Mouse (Mus musculus) midbrain, embryonic 13.5 days (tissue): ENCODE measurements around the gene Aurkc. TPM values are rescaled to one million over a fixed set of nuclear protein-coding genes. Genes with fewer than 3 reads are reported as not detected.
"Not testable (repeated sequence)": the region's sequence is repeated elsewhere in the genome, so short reads cannot be mapped to it uniquely, and the experiment has no call there.

Experiments
- ATAC-seq: fragments of 200-750 bp; cut with Nextera tagmentation; 2 replicates; pipeline ENCODE4 v1.8.0; 2017; ENCODE audit warnings: mild to moderate bottlenecking, moderate TSS enrichment, moderate library complexity
- H3K27ac ChIP-seq: fragments of 300-500 bp; sonication (generic); 2 replicates; pipeline ENCODE4 v1.5.1; 2015; ENCODE audit warnings: inconsistent platforms, mild to moderate bottlenecking, moderate library complexity
- H3K27me3 ChIP-seq: fragments of 300-500 bp; sonication (generic); 2 replicates; pipeline ENCODE4 v1.6.1; 2015; ENCODE audit warnings: mild to moderate bottlenecking, inconsistent platforms
- H3K36me3 ChIP-seq: fragments of 300-500 bp; sonication (generic); 2 replicates; pipeline ENCODE4 v1.6.1; 2015; ENCODE audit warnings: mild to moderate bottlenecking, inconsistent platforms
- H3K4me1 ChIP-seq: fragments of 300-500 bp; sonication (generic); replicated peaks from 2 replicates; pipeline ENCODE4 v1.6.1; 2015; ENCODE audit warnings: inconsistent platforms
- H3K4me2 ChIP-seq: fragments of 300-500 bp; sonication (generic); replicated peaks from 2 replicates; pipeline ENCODE4 v1.6.1; 2015; ENCODE audit warnings: moderate library complexity, mild to moderate bottlenecking, inconsistent platforms
- H3K4me3 ChIP-seq: fragments of 300-500 bp; sonication (generic); replicated peaks from 2 replicates; pipeline ENCODE4 v1.5.1; 2015; ENCODE audit warnings: mild to moderate bottlenecking, inconsistent platforms
- H3K9ac ChIP-seq: fragments of 300-500 bp; sonication (generic); replicated peaks from 2 replicates; pipeline ENCODE4 v1.6.1; 2015; ENCODE audit warnings: mild to moderate bottlenecking, inconsistent platforms
- H3K9me3 ChIP-seq: fragments of 300-500 bp; sonication (generic); 2 replicates; pipeline ENCODE4 v1.6.1; 2016; ENCODE audit warnings: mild to moderate bottlenecking, inconsistent platforms
- WGBS: fragments of 180-500 bp; shearing (Covaris S2); methylation state at CpG from one replicate; pipeline ENCODE4 v1.1.7; 2015; 5-methylcytosine and 5-hydroxymethylcytosine counted together
- polyA plus RNA-seq: library from polyadenylated mRNA; unstranded; fragments of >200 nt; fragmentation: Nextera tagmentation; extraction: Ambion mirVana; gene quantifications from 2 replicates; pipeline ENCODE4 v1.2.1, GENCODE M21; 2015

Aurkc gene
- polyA plus RNA-seq, result not detected in 2 replicates

DNA sequence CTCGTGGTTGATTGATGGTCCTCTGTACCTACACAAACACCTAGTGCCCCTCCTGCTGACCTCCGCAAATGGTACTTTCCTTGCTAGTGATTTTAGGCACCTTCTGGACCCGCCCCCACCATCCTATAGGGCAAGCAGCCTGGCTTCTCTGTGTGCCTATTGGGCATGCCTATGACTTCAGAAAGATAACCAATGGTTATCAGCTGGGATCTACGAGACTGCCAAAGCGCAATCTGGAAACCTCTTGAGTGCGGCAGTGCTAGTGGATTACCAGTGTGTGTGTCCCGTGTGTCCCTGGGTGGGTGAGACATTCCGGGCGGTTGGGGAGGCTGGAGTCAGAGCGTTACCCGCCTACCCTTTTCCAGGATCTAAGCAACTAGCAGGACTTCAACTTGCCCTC, at the start of gene Aurkc:
Aurkc (plus strand) TSS at position 50 of the 400 bp plus-strand sequence.
- H3K9ac ChIP-seq, H3K27me3 ChIP-seq, H3K36me3 ChIP-seq, H3K9me3 ChIP-seq, ATAC-seq, H3K4me3 ChIP-seq, H3K4me1 ChIP-seq, H3K4me2 ChIP-seq, H3K27ac ChIP-seq: not testable (repeated sequence)
- 88% methylated on average over 11 of the region's 11 CpGs for WGBS

DNA sequence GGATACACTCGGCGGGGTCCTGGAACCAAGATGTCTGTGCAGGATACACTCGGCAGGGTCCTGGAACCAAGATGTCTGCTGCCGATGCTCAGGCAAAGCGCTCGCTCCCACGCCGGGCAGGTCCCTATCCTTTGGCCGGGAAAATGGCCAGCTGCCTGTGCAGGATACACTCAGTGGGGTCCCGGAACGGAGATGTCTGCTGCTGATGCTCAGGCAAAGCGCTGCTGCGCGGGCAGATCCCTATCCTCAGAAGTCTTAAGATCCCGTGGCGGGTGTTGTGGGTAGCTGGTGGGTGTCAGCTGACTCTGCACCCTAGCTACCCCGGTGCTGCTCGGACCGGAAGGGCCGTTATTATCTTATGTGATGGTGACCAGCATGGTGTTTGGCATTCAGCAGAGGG, 47.0 kb upstream of the Aurkc start:
- ATAC-seq, H3K9ac ChIP-seq, H3K4me2 ChIP-seq, H3K9me3 ChIP-seq, H3K4me3 ChIP-seq, H3K27ac ChIP-seq, H3K27me3 ChIP-seq, H3K36me3 ChIP-seq, H3K4me1 ChIP-seq: not testable (repeated sequence)
- 94% methylated on average over 20 of the region's 20 CpGs for WGBS

DNA sequence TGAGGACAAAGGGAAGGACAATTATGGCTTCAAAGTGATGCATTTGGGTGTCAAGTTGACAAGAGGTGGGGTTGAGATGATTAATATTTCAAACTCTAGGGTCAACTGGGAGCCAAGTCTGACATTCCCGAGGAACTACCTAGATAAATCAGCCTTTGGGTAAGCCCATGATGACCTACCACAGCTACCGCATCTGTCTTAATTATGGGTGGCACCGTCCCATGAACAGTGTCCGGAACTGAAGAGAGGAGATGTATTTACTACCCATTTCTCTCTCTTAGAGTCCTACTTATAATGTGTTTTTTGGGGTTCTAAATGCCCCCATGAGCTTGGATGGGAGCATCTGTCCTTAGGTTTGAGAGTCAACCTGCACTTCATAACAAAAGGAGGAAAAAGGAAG, 38.5 kb upstream of the Aurkc start:
- H3K9ac ChIP-seq, result no peak overlapping the region
- no peaks in the 10 kb centered on the region for H3K9me3 ChIP-seq
- no peaks in the 10 kb centered on the region for H3K27me3 ChIP-seq
- H3K4me3 ChIP-seq, result no peak overlapping the region
- H3K4me2 ChIP-seq, result no peak overlapping the region
- H3K27ac ChIP-seq, result no peak overlapping the region
- WGBS, result 96% methylated on average over 4 of the region's 4 CpGs
- ATAC-seq, result no peak
- no peaks in the 10 kb centered on the region for H3K4me1 ChIP-seq
- H3K36me3 ChIP-seq, result 0 out of 2 replicates have a peak, but pooled peaks cover 4% of the 10 kb centered on the region

GRCm38 (mm10) chr7:6958574-6958973, 36.5 kb upstream of the Aurkc start:
- Histone ChIP-seq H3K9me3 (no peaks in the 10 kb centered on the region), H3K4me2 (no peak overlapping the region), H3K4me3 (no peak overlapping the region), H3K27ac (no peak overlapping the region), H3K4me1 (no peaks in the 10 kb centered on the region), H3K36me3 (0 out of 2 replicates have a peak, but pooled peaks cover 4% of the 10 kb centered on the region), H3K27me3 (no peaks in the 10 kb centered on the region), H3K9ac (no peak overlapping the region)
- ATAC-seq, result no peak
- 93% methylated on average over 1 of the region's 1 CpGs for WGBS

DNA sequence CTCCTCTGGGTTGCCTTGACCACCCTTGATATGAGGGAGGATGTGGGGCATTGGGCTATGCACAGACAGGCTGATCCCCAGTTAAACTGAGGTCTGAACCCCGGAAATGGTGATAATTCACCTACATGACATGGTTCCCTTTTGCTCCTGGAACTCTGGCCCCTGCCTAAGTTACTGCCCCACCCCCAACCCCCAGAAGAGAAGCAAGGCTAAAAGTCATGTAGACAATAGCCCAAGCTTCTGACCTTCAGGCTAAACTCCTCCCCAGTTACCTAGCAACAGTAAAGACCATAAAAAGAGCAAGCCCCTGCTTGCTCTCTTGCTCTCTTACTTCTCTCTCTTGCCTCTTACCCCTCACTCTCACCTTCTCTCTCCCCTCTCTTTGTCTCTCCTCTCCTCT, 21.5 kb upstream of the Aurkc start:
- Histone ChIP-seq H3K9ac (no peak overlapping the region), H3K9me3 (0 out of 2 replicates have a peak, but pooled peaks cover 5% of the 10 kb centered on the region), H3K36me3 (no peaks in the 10 kb centered on the region), H3K4me1 (no peaks in the 10 kb centered on the region), H3K4me3 (no peak overlapping the region), H3K27ac (no peak overlapping the region), H3K4me2 (no peak overlapping the region), H3K27me3 (no peaks in the 10 kb centered on the region)
- ATAC-seq, result no peak
- 73% methylated on average over 1 of the region's 1 CpGs for WGBS

- H3K9me3 ChIP-seq, result 0 out of 2 replicates have a peak, but pooled peaks cover 5% of the 10 kb centered on the region
- H3K4me2 ChIP-seq, result no peak overlapping the region
- H3K4me1 ChIP-seq, result no peaks in the 10 kb centered on the region
- no peak overlapping the region for H3K27ac ChIP-seq
- H3K27me3 ChIP-seq, result no peaks in the 10 kb centered on the region
- no peaks in the 10 kb centered on the region for H3K36me3 ChIP-seq
- H3K4me3 ChIP-seq, result no peak overlapping the region
- no peak for ATAC-seq
- no peak overlapping the region for H3K9ac ChIP-seq
- 91% methylated on average over 19 of the region's 19 CpGs for WGBS
Measured at GRCm38 (mm10) chr7:6976890-6977289, 18.2 kb upstream of the Aurkc start.

DNA sequence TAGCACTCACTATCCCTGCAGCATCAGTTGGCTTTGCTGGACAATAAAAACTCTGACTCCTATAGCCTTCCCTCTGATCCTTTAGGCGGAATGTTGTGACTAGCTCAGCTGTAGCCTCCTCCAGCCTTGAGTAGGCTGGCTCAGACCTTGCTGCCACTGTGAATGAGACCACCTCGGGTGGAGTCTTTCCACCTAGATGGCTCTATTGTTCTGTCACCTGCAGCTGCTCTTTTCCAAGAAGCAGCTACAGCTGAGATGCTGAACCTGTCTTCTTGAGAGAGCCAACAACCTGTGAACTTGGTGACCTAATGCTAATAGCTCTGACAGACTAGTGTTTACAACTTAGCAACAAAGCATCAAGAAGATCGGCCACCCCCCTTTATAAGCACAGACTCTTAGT, 3.8 kb downstream of the Aurkc start:
- not testable (repeated sequence) for H3K4me2 ChIP-seq, ATAC-seq, H3K27ac ChIP-seq, H3K36me3 ChIP-seq, H3K4me3 ChIP-seq, H3K9me3 ChIP-seq, H3K4me1 ChIP-seq, H3K27me3 ChIP-seq, H3K9ac ChIP-seq
- 63% methylated on average over 3 of the region's 3 CpGs for WGBS

GRCm38 (mm10) chr7:7005441-7005840, 10.3 kb downstream of the Aurkc start:
- not testable (repeated sequence) for H3K36me3 ChIP-seq, ATAC-seq, H3K27ac ChIP-seq, H3K9ac ChIP-seq, H3K27me3 ChIP-seq, H3K9me3 ChIP-seq, H3K4me1 ChIP-seq, H3K4me3 ChIP-seq, H3K4me2 ChIP-seq
- WGBS, result 81% methylated on average over 5 of the region's 5 CpGs

GRCm38 (mm10) chr7:7027445-7027844, 32.3 kb downstream of the Aurkc start:
- H3K9ac ChIP-seq, result no peak overlapping the region
- no peaks in the 10 kb centered on the region for H3K27me3 ChIP-seq
- H3K9me3 ChIP-seq, result peaks cover 17% of the 10 kb centered on the region; the same call in 1 of the 2 replicates
- no peaks in the 10 kb centered on the region for H3K4me1 ChIP-seq
- H3K4me2 ChIP-seq, result no peak overlapping the region
- no peak overlapping the region for H3K4me3 ChIP-seq
- no peak for ATAC-seq
- H3K36me3 ChIP-seq, result no peaks in the 10 kb centered on the region
- no peak overlapping the region for H3K27ac ChIP-seq

DNA sequence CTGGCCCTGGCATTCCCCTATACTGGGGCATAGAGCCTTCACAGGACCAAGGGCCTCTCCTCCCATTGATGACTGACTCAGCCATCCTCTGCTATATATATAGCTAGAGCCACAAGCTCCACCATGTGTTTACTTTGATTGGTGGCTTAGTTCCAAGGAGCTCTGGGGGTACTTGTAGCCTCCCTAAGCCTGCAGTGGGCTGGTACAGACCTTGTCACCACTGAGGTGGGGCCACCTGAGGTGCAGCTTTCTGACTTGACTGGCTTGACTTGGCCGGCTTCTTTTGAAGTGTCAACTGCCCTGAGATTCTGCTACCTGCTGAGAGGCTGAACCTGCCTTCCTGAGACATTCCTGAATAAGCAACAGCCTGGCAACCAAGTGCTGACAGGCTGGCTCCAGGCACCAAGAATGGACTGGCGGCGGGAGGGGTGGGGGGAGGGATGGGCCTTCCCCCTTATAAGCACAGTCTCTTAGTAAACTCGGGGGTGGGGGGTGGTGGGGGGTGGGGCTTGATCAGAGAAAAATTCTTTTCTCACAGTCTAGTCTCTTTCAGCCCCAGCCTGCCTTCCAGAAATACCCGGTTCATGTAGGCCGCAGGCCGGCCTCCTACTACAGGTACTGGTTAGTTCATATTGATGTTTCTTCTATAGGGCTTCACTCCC, 54.7 kb downstream of the Aurkc start:
- H3K9ac ChIP-seq, H3K36me3 ChIP-seq, H3K27me3 ChIP-seq, H3K4me2 ChIP-seq, ATAC-seq, H3K27ac ChIP-seq, H3K4me1 ChIP-seq, H3K4me3 ChIP-seq, H3K9me3 ChIP-seq: not testable (repeated sequence)
- 56% methylated on average over 7 of the region's 7 CpGs for WGBS

Other genes with a start within 250 kb of the Aurkc start
- gene Zfp954, start 126.2 kb downstream of the Aurkc start, polyA plus RNA-seq, result 23.1 TPM in 2 replicates
- gene Zfp773, start 141.5 kb downstream of the Aurkc start, polyA plus RNA-seq, result 21.6 and 21.7 TPM in 2 replicates
- gene Zfp418, start 176.0 kb downstream of the Aurkc start, polyA plus RNA-seq, result 3.5 and 3.8 TPM in 2 replicates
- gene Zfp772, start 214.7 kb downstream of the Aurkc start, polyA plus RNA-seq, result 8.9 and 9.0 TPM in 2 replicates